Mouse (Mus musculus): ENCODE results near the gene Msh3.
A peak's percentile ranks its signal among the peaks of the same experiment; 100 is the strongest.

Gene Msh3

GRCm38 (mm10) chr13:92328000-92328399, 26.8 kb downstream of the Msh3 start:
- no peak for DNase-seq

DNA sequence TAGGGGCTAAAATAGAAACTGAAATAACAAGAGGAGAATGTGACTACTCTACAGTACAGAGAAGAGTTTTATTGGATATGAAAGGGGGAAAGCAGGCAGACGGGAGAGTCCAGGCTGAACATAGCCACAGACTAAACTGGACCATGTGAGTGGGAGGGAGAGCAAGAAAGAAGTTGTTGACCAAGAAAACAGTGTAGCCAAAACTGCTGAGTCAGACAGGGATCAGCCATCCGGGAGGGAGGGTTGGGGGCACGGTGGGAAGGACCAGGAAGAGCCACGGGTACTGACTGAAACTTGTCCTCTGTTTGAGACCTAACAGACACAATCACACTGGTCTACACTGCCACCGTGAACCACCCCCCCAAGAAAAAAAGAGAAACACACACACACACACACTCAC, 28.8 kb downstream of the Msh3 start:
- DNase-seq = no peak

- DNase-seq = no peak
These were observed 34.0 kb downstream of the Msh3 start for GRCm38 (mm10) chr13:92320770-92321169.

DNA sequence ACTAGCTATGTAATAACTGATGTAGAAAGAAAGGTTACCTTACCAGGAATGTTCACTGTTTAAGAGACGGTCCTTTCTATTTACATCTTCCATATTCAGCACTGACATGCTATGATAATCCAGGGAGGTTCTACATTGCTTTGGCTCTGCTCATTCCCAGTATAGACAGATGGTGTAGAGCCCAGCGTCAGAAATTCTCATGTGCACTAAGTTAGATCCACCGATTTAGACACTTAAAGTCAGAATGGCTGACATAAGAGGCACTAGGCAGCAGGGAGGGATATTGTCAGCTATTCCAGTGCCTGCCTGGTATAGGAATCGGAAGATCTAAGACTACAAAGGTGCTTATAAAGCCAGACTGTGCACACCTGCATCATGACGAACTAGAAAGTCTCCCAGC, 40.2 kb downstream of the Msh3 start:
- no peak for DNase-seq

DNA sequence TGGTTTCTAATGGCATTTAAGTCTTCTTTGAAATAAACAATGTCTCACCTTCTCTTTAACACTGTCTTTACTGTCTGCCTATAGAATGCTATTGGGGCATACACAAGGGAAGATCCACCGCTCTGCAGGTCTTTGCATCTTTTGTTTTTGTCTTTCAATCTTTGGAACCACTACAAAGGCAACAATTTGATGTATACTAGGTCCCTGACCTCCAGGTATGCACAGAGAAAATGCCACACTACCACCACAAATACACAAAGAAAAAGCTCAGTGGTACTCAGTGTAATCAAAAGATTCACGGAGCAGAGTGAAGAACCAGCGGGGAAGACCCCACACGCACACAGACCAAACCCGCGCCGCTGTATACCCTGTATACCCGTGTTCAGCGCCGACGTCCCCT, 49.1 kb downstream of the Msh3 start, which contains the start of gene Gm20379:
TSS of gene Gm20379 (plus strand) at position 301 of the 400 bp plus-strand sequence.
- no peak for DNase-seq

DNA sequence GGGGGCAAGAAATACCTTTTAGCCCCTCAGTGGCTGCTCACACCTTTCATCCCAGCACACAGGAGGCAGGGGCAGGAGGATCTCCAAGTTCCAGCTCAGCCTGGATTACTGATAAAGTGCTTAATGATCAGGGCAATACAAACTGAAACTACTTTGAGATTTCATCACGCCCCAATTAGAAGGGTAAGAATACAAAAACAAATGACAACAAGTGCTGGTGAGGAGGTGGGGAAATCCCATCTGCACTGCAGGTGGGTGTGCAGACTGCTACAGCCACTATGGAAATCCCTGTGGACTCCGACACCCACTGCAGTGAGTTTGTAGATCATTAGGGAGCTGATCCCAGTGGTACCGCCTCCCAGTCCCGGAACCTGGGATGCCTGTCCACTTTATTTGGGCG, 50.5 kb downstream of the Msh3 start:
- DNase-seq = no peak

DNA sequence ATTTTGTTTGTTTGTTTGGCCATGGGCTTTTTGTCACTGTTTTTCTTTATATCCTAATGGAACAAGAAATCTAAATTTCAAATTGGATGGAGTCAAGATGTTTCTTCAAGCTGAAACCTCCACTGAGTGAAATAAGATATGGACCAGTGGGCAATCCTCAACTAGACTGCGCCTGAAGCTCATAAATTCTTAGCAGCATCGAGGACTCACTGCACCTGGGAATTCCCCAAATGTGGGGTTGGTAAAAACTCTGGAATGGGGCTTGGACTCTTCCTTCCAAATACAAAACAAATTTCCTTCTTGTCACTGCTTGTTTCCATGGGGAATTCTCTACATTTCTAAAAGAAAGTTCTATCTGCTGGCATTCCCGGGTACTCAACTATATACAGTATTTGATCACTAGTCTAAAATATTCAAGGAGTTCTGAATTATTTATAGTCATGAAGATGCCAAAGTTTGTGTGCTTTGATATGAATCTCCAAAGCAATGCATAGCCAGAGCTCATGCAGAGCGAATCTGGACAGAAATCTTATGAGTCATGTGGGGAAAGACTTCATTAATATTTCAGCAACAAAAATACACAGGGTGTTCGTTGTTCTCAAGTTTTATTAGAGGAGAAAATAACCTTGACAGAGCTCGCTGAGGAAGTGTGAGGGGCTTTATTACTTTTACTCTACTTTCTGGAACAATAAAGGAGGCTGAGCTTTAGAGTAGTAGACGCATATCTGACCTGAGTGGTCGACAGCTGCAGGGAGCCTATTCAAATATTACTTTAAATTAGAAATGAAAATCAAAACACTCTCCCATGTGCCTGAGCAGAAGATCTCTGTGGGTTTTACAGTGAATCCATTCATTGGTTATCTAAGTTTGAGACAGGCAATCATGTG, 51.5 kb downstream of the Msh3 start:
- DNase-seq = no peak

GRCm38 (mm10) chr13:92302466-92302865, 52.3 kb downstream of the Msh3 start:
- DNase-seq = no peak

- no peak for DNase-seq
These were observed 53.0 kb downstream of the Msh3 start for GRCm38 (mm10) chr13:92301754-92302153.

- DNase-seq = no peak
These were observed 55.3 kb downstream of the Msh3 start for GRCm38 (mm10) chr13:92299522-92299921.

DNA sequence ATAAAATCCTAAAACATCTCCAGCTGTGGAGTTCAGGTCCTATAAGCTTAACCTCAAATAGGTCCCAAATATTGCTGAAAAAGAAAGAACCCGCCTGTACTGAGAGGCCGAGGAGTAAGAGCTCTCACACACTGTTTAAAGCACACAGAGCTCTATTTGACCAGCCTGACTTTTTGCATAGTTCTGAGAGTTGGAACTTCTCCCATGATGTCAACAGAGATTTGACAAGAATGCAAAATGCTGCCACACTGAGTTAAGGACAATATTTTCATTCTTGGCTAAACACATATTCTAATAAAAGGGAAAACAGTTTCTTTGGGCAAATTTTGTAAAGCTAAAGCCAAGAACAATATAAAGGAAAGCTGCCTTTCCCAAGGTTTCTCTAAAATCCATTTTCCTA, 57.8 kb downstream of the Msh3 start:
- no peak for DNase-seq

GRCm38 (mm10) chr13:92296490-92296889, 58.3 kb downstream of the Msh3 start:
- DNase-seq = no peak

DNA sequence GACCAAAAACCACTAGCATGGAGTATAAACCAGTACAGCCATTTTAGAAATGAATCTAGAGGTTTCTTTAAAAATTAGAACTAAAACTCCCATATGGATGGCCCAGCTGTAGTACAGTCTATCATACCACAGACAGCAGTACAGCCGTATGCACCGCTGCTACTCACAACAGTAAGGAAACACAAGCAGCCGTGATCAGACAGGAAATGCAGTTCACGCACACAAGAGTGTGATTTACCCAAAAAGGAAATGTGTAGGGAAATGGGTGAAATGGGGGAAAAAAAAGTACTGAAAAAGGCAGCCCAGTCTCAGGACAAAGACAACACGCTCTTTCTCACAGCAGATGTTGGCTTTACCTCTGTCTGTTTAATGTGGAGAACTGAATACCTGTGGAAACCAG, 60.9 kb downstream of the Msh3 start:
- DNase-seq = no peak

DNA sequence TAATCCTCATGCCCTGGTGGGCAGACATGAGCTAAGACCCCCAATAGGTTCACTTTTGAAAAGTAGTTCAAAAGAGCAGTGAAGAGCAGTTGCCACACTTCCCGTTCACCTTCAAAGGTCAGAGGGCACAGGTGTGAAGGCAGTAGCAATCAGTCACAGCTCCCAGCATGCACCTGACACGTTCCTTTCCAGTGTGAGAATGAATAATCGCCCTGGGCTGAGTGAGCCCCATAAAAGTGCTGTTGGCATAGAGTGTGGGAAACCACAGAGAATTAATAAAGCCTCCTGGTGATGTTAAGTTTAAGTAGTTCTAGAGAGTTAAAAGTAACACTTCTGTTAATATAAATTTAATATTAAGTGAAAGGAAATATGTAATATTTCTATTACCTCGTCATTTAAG, 63.2 kb downstream of the Msh3 start:
- DNase-seq = peak; percentile 20

DNA sequence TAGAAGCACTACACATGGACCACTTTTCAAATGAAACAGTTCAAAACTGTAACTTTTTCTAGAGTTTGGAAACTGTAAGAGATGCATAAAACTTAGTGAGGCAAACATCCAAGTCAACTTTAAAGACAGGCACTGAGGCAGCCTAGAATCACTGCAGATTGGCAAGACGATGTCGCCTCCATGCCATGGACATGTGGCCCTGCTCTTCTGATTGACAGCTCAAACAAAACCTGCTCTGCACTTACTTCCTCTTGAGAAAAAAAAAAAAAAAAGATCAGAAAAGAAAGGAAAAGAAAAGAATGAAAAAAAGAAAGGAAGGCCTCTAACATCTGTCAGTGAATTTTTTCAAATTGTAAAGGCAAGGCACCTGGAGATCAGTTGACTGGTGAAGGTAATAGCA, 77.8 kb downstream of the Msh3 start:
- DNase-seq = no peak

DNA sequence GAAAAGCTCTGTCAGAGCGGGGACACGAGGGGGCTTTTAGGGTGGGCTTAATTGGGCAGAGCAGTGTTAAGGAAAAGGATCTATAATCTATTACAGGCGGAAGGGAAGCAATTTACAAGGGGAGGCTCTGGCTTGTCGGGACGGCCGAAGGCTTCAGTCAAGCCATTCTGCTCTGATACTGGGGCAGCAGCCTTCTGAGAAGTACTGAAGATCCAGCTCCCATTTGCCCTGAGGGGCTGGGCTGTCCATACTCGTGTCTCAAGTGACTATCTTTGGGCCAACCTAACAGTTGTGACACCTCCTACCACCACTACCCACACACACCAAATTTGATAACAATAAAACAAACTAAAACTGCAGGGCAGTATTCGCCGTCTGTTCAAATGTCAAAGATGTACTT, 79.5 kb downstream of the Msh3 start:
- DNase-seq = no peak

GRCm38 (mm10) chr13:92274274-92275198, 80.3 kb downstream of the Msh3 start:
- no peak for DNase-seq

DNA sequence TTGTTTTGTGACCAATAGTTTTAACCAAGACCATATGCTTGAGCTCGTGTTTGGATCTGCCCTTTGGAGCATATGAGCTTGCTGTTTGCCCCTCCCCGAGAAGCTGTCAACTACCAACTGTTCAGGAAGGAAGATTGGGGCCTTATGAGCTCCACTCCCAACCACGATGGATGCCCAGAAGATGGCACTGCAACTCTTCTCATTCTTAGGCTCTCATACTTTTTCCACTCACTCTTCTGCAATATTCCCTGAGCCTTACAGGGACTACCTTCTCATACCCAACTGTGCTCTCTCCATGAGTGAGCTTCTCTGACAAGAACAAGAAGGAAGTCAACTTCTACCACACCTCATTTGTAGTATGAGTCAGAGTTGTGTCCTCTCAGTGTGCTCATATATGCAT, 87.7 kb downstream of the Msh3 start:
- no peak for DNase-seq

DNA sequence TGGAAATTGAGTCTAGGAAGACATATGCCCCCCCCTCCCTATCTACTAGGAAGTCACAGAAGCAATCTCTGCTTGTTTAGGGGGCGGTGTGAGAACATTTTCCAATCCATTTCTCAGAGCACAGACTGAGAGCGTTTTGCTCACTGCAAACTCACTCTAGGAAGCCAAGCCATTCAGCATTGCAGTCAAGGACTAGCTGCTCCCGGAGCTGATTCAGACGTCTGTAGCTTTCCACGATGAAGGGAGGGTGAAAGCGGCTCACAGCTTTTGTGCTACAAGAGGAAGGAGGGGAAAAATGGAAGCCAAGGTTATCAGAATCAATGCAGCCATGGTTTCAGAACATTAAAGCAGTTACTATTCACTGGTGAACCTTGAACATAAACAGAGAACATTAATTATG, 91.2 kb downstream of the Msh3 start:
- DNase-seq = no peak

DNA sequence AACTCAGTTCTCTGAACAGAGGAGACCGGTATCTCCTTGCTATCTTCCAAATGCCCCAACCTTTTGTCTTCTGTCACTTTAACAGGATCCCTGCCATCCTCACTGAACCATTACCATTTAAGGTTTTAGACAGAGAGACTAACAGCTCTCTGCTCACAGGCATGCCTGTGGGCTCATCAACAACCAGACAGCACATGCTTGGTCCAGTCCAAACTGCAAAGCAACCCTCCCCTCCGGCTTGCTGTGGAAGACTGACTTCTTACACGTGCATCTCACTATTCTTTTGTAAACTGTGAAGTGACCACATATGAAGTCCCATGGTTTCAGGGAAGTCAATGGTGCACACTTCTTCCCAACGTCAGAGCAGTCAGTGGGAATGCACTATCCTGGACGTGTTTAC, 93.5 kb downstream of the Msh3 start:
- no peak for DNase-seq

DNA sequence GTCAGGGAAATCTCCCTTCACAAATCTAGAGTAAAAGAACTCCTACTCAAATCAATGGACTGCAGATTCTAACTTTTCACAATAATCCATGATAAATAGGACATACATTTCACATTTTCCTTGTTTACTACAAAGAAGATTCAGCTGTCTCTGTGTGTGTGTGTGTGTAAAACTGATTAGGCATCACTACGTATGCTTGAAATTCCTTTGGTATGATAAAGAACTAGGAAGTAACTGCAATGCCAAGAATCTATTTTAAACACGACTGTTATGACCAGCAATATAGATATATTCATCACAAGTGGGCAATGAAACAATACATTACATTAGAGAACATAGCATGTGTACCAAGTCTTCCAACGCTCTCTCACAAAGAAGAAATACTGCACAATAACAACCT, 99.3 kb downstream of the Msh3 start:
- DNase-seq = no peak

- DNase-seq = no peak
These were observed 101.0 kb downstream of the Msh3 start for GRCm38 (mm10) chr13:92253850-92254249.

- DNase-seq = no peak
These were observed 102.5 kb downstream of the Msh3 start for GRCm38 (mm10) chr13:92252331-92252730.

GRCm38 (mm10) chr13:92247576-92247975, 107.2 kb downstream of the Msh3 start:
- no peak for DNase-seq

Data from embryo, embryonic 11 days (tissue).